Mouse (Mus musculus) hindbrain, embryonic 15.5 days (tissue): ENCODE data around the gene Tmco2. TPM values are rescaled to one million over a fixed set of nuclear protein-coding genes. Genes with fewer than 3 reads are reported as not detected.

Source experiments
- ATAC-seq: fragments of 200-750 bp; cut with Nextera tagmentation; 2 replicates; pipeline ENCODE4 v1.8.0; 2017; ENCODE audit warnings: low read depth, moderate number of reproducible peaks, moderate TSS enrichment; ENCODE audit not compliant: low FRiP score
- H3K27ac ChIP-seq: fragments of 300-500 bp; sonication (generic); replicated peaks from 2 replicates; pipeline ENCODE4 v1.5.1; 2015; ENCODE audit warnings: mild to moderate bottlenecking, inconsistent platforms
- H3K27me3 ChIP-seq: fragments of 300-500 bp; sonication (generic); 2 replicates; pipeline ENCODE4 v1.6.1; 2015; ENCODE audit warnings: control low read depth, inconsistent platforms
- H3K36me3 ChIP-seq: fragments of 300-500 bp; sonication (generic); 2 replicates; pipeline ENCODE4 v1.6.1; 2015; ENCODE audit warnings: control low read depth, inconsistent platforms
- H3K4me1 ChIP-seq: fragments of 300-500 bp; sonication (generic); replicated peaks from 2 replicates; pipeline ENCODE4 v1.6.1; 2015; ENCODE audit warnings: control low read depth, inconsistent platforms
- H3K4me2 ChIP-seq: fragments of 300-500 bp; sonication (generic); 2 replicates; pipeline ENCODE4 v1.6.1; 2015; ENCODE audit warnings: moderate library complexity, mild to moderate bottlenecking, inconsistent platforms
- H3K4me3 ChIP-seq: fragments of 300-500 bp; sonication (generic); 2 replicates; pipeline ENCODE4 v1.5.1; 2015; ENCODE audit warnings: mild to moderate bottlenecking, inconsistent platforms
- H3K9ac ChIP-seq: fragments of 300-500 bp; sonication (generic); 2 replicates; pipeline ENCODE4 v1.6.1; 2015; ENCODE audit warnings: inconsistent platforms
- H3K9me3 ChIP-seq: fragments of 300-500 bp; sonication (generic); 2 replicates; pipeline ENCODE4 v1.6.1; 2016; ENCODE audit warnings: control low read depth, inconsistent platforms
- WGBS: fragments of 180-500 bp; shearing (Covaris S2); methylation state at CpG from one replicate; pipeline ENCODE4 v1.1.7; 2015; 5-methylcytosine and 5-hydroxymethylcytosine counted together
- polyA plus RNA-seq: library from polyadenylated mRNA; unstranded; fragments of >200 nt; fragmentation: Nextera tagmentation; extraction: Ambion mirVana; gene quantifications from 2 replicates; pipeline ENCODE4 v1.2.1, GENCODE M21; 2015

Gene Tmco2
- polyA plus RNA-seq, 1 experiment from 2014 or later = not detected

DNA sequence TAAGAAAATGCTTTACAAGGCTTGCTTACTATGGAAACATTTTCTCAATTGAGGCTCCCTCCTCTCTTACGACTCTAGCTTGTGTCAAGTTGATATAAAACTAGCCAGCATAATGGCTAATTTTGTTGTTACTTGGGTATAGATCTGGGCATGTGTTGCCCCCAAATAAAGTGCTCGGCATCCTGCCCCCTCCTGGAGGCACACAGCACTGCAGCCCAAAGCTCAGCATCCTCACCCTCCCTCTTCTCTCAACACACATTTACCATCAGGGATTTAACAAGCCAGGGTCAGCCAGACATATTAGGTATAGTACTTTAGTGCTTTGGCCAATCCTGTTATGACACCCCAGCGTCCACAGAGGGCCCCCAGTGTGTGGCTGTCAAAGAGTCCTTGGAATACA lies 52.7 kb downstream of the Tmco2 start:
- H3K9me3 ChIP-seq = no peaks in the 10 kb centered on the region
- peaks cover 10% of the 10 kb centered on the region for H3K4me1 ChIP-seq
- peaks cover 11% of the 10 kb centered on the region; the same call in 1 of the 2 replicates for H3K36me3 ChIP-seq
- 47% methylated on average over 3 of the region's 3 CpGs for whole genome bisulfite sequencing
- no peak overlapping the region for H3K4me3 ChIP-seq
- H3K4me2 ChIP-seq = no peak overlapping the region
- no peak for ATAC-seq
- no peaks in the 10 kb centered on the region for H3K27me3 ChIP-seq
- no peak overlapping the region for H3K27ac ChIP-seq
- H3K9ac ChIP-seq = no peak overlapping the region

Other genes starting within 250 kb of the Tmco2 start
- 30.2 and 30.7 TPM in 2 replicates for gene Exo5, start 184.2 kb downstream of the Tmco2 start, polyA plus RNA-seq
- gene Zfp69, start 157.5 kb downstream of the Tmco2 start, polyA plus RNA-seq = 6.8 and 7.9 TPM in 2 replicates
- gene Smap2, start 92.0 kb downstream of the Tmco2 start, polyA plus RNA-seq = 42.1 and 48.4 TPM in 2 replicates
- 22.7 and 27.8 TPM in 2 replicates for gene Col9a2, start 69.8 kb downstream of the Tmco2 start, polyA plus RNA-seq
- 24.3 and 26.3 TPM in 2 replicates for gene Zmpste24, start 11.0 kb downstream of the Tmco2 start, polyA plus RNA-seq
- 25.3 and 30.6 TPM in 2 replicates for gene Rlf, start 105.9 kb upstream of the Tmco2 start, polyA plus RNA-seq
- not detected in 2 replicates for gene Gm12888, start 215.7 kb upstream of the Tmco2 start, polyA plus RNA-seq